Mouse (Mus musculus) left cerebral cortex, postnatal 14 days (tissue): ENCODE measurements around the gene Ccr7. TPM values are rescaled to one million over a fixed set of nuclear protein-coding genes. Genes with fewer than 3 reads are reported as not detected.

Experiments used
- DNase-seq, 2 experiments: peaks; one replicate each; pipeline ENCODE4 v3.0.0; 2021 to 2022; ENCODE audit warnings: low spot score in 2 of 2, mixed read lengths in 1 of 2
- intact Hi-C: fragments of 180-260 bp; cut with DNase I; formaldehyde crosslinking; loops from one replicate; pipeline ENCODE4 v1.15.1; 2025
- total RNA-seq, 2 experiments: library from RNA; stranded (reverse); gene quantifications; 2 replicates each; pipeline ENCODE4 v1.2.3; 2021

The Ccr7 gene
- total RNA-seq, 2 experiments from 2014 or later: not detected

- DNase-seq: no peak
- intact Hi-C loops: loop anchor here (5.0 kb wide), 2 partner anchors 82 to 142 kb away; partner anchors contain the start of genes Gjd3 and Igfbp4
Observed at GRCm38 (mm10) chr11:99124635-99125029, 30.2 kb downstream of the Ccr7 start.

- intact Hi-C loops: loop anchor here (5.0 kb wide), 2 partner anchors 82 to 142 kb away; partner anchors contain the start of genes Gjd3 and Igfbp4
- peak; percentile 57 to 73 for DNase-seq
Observed at GRCm38 (mm10) chr11:99123977-99124634, 30.8 kb downstream of the Ccr7 start.

- no peak for DNase-seq
- intact Hi-C loops: loop anchor here (5.0 kb wide), 2 partner anchors 80 to 140 kb away; partner anchors contain the start of genes Gjd3 and Igfbp4
Observed at GRCm38 (mm10) chr11:99122703-99123102, 32.2 kb downstream of the Ccr7 start.

GRCm38 (mm10) chr11:99121218-99121631 is 33.7 kb downstream of the Ccr7 start:
- DNase-seq: peak in 1 of 2 experiments; percentile 43
- intact Hi-C loops: loop anchor here (5.0 kb wide), 2 partner anchors 79 to 139 kb away; partner anchors contain the start of genes Gjd3 and Igfbp4

GRCm38 (mm10) chr11:99120524-99121217 is 34.2 kb downstream of the Ccr7 start:
- intact Hi-C loops: loop anchor here (5.0 kb wide), 2 partner anchors 78 to 138 kb away; partner anchors contain the start of genes Gjd3 and Igfbp4
- DNase-seq: no peak

- no peak for DNase-seq
- intact Hi-C loops: no loop called here
Observed at GRCm38 (mm10) chr11:99118963-99119362, 35.9 kb downstream of the Ccr7 start.

GRCm38 (mm10) chr11:99118420-99118819 is 36.5 kb downstream of the Ccr7 start:
- intact Hi-C loops: no loop called here
- no peak for DNase-seq

- DNase-seq: no peak
- intact Hi-C loops: no loop called here
Observed at GRCm38 (mm10) chr11:99117907-99118306, 37.0 kb downstream of the Ccr7 start.

GRCm38 (mm10) chr11:99115940-99116339 is 38.9 kb downstream of the Ccr7 start:
- intact Hi-C loops: no loop called here
- DNase-seq: no peak

- no peak for DNase-seq
- intact Hi-C loops: loop anchor here (5.0 kb wide), 1 partner anchor 34 kb away; no protein-coding TSS in a partner anchor
Observed at GRCm38 (mm10) chr11:99113111-99113510, 41.8 kb downstream of the Ccr7 start.

GRCm38 (mm10) chr11:99112700-99113099 is 42.2 kb downstream of the Ccr7 start:
- no peak for DNase-seq
- intact Hi-C loops: loop anchor here (5.0 kb wide), 1 partner anchor 35 kb away; no protein-coding TSS in a partner anchor

- DNase-seq: no peak
- intact Hi-C loops: loop anchor here (5.0 kb wide), 1 partner anchor 36 kb away; no protein-coding TSS in a partner anchor
Observed at GRCm38 (mm10) chr11:99111631-99112030, 43.2 kb downstream of the Ccr7 start.

GRCm38 (mm10) chr11:99111155-99111554 is 43.7 kb downstream of the Ccr7 start:
- intact Hi-C loops: loop anchor here (5.0 kb wide), 1 partner anchor 36 kb away; no protein-coding TSS in a partner anchor
- DNase-seq: peak; percentile 79 to 90

GRCm38 (mm10) chr11:99110370-99111110 is 44.3 kb downstream of the Ccr7 start:
- DNase-seq: no peak
- intact Hi-C loops: loop anchor here (5.0 kb wide), 1 partner anchor 37 kb away; no protein-coding TSS in a partner anchor

GRCm38 (mm10) chr11:99108296-99108695 is 46.6 kb downstream of the Ccr7 start:
- intact Hi-C loops: no loop called here
- no peak for DNase-seq

- DNase-seq: no peak
- intact Hi-C loops: no loop called here
Observed at GRCm38 (mm10) chr11:99105981-99106726, 48.7 kb downstream of the Ccr7 start.

GRCm38 (mm10) chr11:99104609-99105410 is 50.1 kb downstream of the Ccr7 start:
- DNase-seq: no peak
- intact Hi-C loops: no loop called here
